Mouse (Mus musculus) olfactory bulb, adult 2 months (tissue): ENCODE measurements around the gene Dtnb. TPM values are rescaled to one million over a fixed set of nuclear protein-coding genes. Genes with fewer than 3 reads are reported as not detected.

Experiments used
- H3K27ac ChIP-seq: fragments of 200-500 bp; 2 replicates; pipeline ENCODE4 v1.5.1; 2012; ENCODE audit warnings: low read depth, low read length; ENCODE audit not compliant: insufficient read depth
- H3K4me1 ChIP-seq: fragments of 200-500 bp; 2 replicates; pipeline ENCODE4 v1.6.1; 2012; ENCODE audit warnings: low read length; ENCODE audit not compliant: control insufficient read depth, insufficient read depth
- H3K4me3 ChIP-seq: fragments of 200-500 bp; 2 replicates; pipeline ENCODE4 v1.5.1; 2012; ENCODE audit warnings: mild to moderate bottlenecking, low read depth, low read length, moderate library complexity; ENCODE audit not compliant: insufficient read depth
- CTCF ChIP-seq: fragments of 200-500 bp; IDR thresholded peaks from 2 replicates; pipeline ENCODE4 v1.5.1; 2012; ENCODE audit warnings: low read depth, mild to moderate bottlenecking, low read length, moderate library complexity; ENCODE audit not compliant: insufficient read depth
- POLR2A ChIP-seq: fragments of 200-500 bp; IDR thresholded peaks from 2 replicates; pipeline ENCODE4 v1.6.1; 2012; ENCODE audit warnings: mild to moderate bottlenecking, low read depth, low read length, moderate library complexity; ENCODE audit not compliant: insufficient read depth
- WGBS: fragments of 180-500 bp; shearing (Covaris S2); methylation state at CpG from one replicate; pipeline ENCODE4 v1.1.7; 2018; 5-methylcytosine and 5-hydroxymethylcytosine counted together
- polyA plus RNA-seq: library from polyadenylated mRNA; stranded (reverse); fragments of >200 nt; gene quantifications from 2 replicates; pipeline ENCODE4 v1.2.4, GENCODE M21; 2012; ENCODE audit warnings: low replicate concordance; ENCODE audit not compliant: missing spikeins, insufficient read depth, insufficient read length

Gene Dtnb
- polyA plus RNA-seq, 1 experiment = not detected

DNA sequence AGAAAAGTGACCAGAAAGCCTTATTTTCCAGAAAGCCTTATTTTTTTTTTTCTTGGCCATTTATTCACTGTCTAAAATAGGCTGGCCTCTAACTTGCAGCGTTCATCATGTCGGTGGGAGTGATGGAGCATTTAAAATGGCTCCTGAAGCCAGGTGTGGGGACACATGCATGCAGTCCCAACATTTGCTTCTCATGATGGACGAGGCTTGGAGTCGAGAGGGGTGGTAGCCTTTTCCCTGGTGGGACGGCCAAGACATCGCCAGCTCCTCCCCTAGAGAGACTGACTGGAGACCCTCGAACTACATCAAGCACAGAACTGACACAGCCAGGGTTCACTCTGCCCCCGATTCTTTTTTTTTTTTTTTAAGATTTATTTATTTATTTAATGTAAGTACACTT, 220.1 kb downstream of the Dtnb start:
- TF ChIP-seq CTCF (no peak), POLR2A (no peak)
- Histone ChIP-seq H3K4me3 (peak overlapping the region; percentile 41; the same call in 1 of the 2 replicates), H3K27ac (no peak overlapping the region), H3K4me1 (peaks cover 11% of the 10 kb centered on the region)
- 27% methylated on average over 8 of the region's 8 CpGs for WGBS

DNA sequence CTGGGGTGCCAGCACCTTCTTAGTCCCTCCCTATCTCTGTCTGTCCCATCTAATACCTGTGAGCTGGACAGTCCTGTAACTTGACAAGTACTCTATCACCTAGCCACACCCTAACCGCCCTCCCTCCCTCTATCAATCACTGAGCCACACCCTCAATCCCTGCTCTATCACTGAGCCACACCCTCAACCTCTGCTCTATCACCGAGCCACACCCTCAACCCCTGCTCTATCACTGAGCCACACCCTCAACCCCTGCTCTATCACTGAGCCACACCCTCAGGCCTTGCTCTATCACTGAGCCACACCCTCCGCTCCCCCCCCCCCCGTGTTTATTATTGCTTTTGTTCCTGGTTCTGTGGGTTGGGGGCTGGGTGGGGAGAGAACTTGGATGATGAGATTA, 223.4 kb downstream of the Dtnb start:
- H3K27ac ChIP-seq = no peak overlapping the region
- H3K4me1 ChIP-seq = peaks cover 5% of the 10 kb centered on the region
- H3K4me3 ChIP-seq = no peak overlapping the region
- WGBS = 61% methylated on average over 4 of the region's 4 CpGs
- no peak for TF ChIP-seq POLR2A
- TF ChIP-seq CTCF = no peak

DNA sequence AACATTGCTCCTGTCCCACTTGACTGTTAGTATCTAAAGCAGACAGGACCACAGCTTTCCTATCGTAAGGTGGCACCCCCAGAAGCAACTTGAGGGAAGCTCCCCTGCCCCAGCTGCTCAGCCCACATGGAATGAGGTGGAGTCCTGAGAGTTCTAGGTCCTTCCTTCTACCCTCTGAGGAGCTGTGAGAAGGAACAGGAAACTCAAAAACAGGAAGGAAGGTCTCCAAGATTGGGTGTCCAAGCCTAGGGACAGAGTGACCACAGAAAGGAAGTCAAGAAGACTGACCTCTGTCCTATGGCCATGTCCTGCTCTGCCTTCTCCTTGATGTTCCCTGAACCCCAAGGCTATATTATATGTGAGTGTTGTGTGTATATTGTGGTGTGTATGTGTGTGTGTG, 227.4 kb downstream of the Dtnb start:
- no peak overlapping the region for H3K4me3 ChIP-seq

DNA sequence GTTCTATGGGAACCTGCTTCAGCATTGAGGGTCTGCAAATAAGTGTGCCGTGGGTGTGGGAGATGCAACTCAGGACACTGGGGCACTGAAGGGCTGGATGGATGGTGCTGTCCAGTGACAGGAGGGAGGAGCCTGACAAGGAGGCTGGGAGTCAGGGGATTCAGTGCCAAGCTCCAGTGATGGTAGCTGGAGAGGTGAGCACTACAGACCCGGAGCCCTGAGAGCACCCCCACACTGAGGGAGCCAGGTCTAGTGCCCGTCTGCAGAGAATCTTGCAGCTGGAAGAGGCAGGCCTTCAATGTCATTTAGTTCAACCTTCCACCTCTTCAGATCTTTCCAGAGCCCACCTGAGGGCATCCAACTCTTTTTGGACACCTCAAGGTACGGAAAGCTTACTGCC, 233.7 kb downstream of the Dtnb start, which contains the start of gene Dnmt3a:
Gene Dnmt3a (plus strand): TSS at position 156 of the 400 bp plus-strand sequence.
- peak within 1 kb of the TSS; percentile 86 for H3K4me3 ChIP-seq
- peaks cover 30% of the 10 kb centered on the region for H3K4me1 ChIP-seq
- peak within 1 kb of the TSS; percentile 85 for H3K27ac ChIP-seq
- TF ChIP-seq POLR2A = no peak
- no peak for TF ChIP-seq CTCF
- 31% methylated on average over 4 of the region's 4 CpGs for WGBS

More for the DNA sequence above, 227.4 kb downstream of the Dtnb start:
- Histone ChIP-seq H3K4me1 (no peaks in the 10 kb centered on the region), H3K27ac (no peak overlapping the region)
- TF ChIP-seq CTCF (no peak), POLR2A (no peak)
- WGBS = 89% methylated on average over 1 of the region's 1 CpGs

DNA sequence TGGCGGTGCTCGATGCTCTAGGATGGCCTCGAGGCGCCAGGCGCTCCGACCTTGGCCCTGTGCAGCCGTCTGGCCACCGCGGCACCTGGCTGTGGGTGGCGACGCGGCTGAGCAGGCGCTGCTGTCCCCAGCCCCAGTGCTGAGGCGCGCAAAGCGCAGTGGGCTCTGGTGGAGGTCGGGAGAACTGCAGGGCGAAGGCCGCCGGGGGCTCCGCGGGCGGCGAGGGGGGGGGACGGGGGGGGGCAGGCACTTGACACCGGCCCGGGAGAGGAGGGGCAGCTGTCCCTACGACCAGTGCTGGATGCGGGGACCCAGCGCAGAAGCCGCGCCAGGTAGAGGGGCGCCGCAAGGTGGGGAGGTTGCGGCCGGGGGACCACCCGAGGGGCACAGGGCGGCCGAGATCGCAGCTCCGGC, 234.1 kb downstream of the Dtnb start:
- H3K27ac ChIP-seq = peak overlapping the region; percentile 85
- H3K4me3 ChIP-seq = peak overlapping the region; percentile 86
- under 1% methylated on average over 40 of the region's 41 CpGs for WGBS
- H3K4me1 ChIP-seq = peaks cover 34% of the 10 kb centered on the region
- TF ChIP-seq POLR2A (no peak), CTCF (peak; percentile 60; the same call in 1 of the 2 replicates)

DNA sequence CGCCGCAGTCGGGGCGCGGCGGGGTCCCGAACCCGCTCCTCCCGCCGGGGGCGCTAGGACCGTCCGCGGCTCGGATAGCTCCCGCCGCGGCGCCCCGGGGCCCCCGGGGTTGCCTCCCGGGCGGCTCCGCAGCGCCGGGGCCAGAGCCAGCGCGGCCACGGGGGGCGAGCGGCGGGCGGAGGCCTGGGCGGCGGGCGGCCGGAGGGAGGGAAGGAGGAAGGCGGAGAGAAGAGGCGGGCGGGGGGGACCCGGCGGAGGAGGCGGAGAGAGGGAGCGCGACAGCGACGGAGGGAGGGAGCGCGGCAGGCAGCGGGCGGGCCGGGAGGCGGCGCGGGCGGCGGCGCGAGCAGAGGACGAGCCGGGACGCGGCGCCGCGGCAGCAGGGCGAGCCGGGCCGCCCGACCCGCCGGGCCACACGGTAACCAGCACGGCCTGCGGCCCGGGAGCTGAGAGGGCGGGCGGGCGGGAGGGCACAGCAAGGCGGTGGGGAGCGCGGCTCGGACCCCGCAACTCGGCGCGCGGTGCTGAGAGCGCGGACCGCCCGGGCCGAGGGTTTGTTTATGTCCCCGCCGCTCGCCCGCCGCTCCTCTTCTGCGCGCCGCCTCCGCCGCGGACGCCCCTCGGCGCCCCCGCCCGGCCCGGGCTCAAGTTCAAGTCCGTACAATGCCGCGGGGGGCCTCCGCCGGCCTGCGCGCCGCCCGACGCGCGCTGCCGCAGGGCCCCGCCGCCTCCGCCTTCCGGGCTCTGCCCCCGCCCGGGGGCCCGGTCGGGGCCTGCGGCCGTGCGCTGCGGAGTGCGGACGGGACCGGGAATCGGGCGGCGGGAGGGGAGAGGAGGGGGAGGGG, 234.7 kb downstream of the Dtnb start:
- no peak for TF ChIP-seq POLR2A
- no peak for TF ChIP-seq CTCF
- Histone ChIP-seq H3K4me3 (peak overlapping the region; percentile 86), H3K27ac (peak overlapping the region; percentile 85), H3K4me1 (peaks cover 38% of the 10 kb centered on the region)
- WGBS = 1% methylated on average over 87 of the region's 141 CpGs

DNA sequence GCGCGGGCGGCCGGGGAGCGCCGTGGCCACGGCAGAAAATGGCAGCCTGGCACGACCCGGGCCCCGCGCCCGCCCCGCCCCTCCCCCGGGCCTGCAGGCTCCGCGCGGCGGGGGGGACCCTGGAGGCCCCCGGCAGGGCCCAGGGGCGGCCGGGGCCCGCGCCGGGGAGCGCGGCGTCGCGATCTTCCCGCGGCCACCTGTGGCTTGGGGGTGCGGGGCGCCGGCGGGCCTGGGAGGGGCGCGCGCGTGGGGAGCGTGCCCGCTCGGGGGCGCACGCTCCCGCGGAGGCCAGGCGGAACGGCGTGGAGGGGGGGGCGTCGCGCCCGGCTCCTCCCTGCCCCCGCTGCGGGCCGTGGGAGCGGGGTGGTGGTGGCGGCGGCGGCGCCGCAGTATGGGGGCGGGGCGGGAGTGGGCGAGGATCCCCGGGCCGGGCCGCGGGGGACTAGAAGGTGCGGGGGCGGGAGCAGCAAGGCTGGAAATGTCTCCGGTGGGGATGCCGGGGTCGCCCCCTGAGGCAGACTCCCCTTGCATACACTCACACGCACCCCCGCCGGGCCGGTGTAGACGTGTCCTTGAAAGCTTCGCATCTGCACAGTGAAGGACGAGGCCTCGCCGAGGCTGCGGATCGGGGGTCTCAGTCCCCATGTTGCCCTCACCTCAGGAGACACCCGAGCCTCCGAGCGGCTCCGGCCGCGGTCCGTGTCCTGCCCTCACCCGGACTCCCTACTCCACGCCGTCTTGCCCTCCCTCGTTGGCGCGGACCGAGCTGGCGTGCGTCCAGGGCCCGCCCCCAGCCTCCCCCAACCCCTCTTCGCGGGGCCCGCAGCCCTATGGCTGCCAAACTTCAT, 235.6 kb downstream of the Dtnb start:
- peaks cover 44% of the 10 kb centered on the region for H3K4me1 ChIP-seq
- WGBS = under 1% methylated on average over 81 of the region's 105 CpGs
- peak overlapping the region; percentile 86 for H3K4me3 ChIP-seq
- H3K27ac ChIP-seq = peak overlapping the region; percentile 98
- TF ChIP-seq CTCF (no peak), POLR2A (no peak)

DNA sequence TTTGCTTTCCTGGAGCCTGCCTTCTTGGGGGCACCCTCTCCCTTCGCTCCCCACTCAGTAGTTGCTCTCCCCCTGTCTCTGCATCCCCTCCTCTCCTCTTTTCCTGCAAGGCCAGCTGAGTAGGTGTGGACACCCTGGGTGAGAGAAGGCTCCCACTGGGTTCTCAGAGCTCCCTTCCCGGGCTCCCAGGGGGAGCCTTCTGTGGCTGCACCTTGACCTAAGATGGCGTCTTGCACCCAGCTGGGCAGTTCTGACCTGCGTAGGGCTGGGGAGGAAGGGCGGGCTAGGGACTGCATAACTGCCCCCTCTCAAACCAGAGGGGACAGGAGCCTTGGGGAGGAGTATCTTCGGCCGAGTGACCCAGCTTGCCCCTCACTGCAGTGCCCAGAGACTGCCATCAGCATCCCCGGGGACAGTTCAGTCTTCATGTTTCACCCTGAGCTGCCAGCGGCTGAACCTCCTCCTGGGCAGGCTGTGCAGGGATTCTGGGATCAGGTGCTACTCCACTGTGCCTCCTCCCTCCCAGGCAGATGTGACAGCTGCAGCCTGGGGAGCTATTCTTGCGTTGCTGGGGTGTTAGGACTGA, 236.3 kb downstream of the Dtnb start:
- peak overlapping the region; percentile 98 for H3K27ac ChIP-seq
- H3K4me1 ChIP-seq = peaks cover 47% of the 10 kb centered on the region
- no peak for TF ChIP-seq POLR2A
- no peak for TF ChIP-seq CTCF
- peak overlapping the region; percentile 86 for H3K4me3 ChIP-seq
- 4% methylated on average over 10 of the region's 10 CpGs for WGBS
